Mouse (Mus musculus) liver, adult 2 months (tissue): Measurements from ENCODE around the gene Pcna.

ENCODE experiments used
- CTCF ChIP-seq: fragments of 200-500 bp; IDR thresholded peaks from 2 replicates; pipeline ENCODE4 v1.5.1; 2011; ENCODE audit warnings: low read depth, low read length, control low read depth
- POLR2A ChIP-seq: fragments of 200-500 bp; IDR thresholded peaks from 2 replicates; pipeline ENCODE4 v1.6.1; 2011; ENCODE audit warnings: low read length, control low read depth; ENCODE audit not compliant: insufficient read depth; ENCODE audit errors: extremely low read depth

DNA sequence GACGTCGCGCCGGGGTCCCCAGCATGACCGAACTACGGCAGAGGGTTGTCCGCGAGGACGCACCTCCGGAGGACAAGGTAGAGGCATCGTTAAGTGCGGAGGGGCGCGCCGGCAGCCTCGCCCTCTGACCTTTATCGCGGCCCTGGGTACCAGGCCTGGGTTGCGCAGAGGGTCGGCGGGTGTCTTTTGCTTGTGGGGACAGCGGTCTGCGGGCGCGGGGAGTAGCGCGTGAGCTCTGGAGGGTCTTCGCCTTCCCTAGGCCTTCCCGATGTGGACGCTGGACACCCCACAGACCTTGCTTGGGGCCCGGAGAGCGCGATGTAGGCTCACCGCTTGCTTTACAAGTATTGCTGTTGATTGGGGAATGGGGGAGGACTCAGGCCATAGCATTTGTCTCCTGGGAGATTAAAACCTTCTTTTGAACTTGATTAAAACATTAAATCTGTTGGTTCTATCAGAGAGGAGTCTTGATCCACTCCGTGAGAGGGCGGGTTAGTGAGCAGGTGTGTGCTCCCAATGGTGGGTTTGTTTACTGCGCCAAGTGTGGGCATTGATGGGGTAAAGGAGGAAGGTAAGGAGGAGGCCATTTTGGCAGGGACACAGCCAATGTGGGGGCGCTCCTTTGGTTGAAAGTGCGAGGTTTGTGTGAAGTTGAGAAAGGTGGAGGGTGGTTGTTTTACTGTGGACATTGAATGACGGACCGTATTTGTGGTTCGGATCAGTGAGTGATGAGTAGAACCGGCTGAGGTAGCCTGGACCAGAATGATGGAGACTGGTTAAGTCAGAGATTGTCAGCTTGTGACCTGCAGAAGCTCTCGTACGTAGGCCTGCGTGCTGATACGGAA lies 10.5 kb upstream of the Pcna start:
- no peak for TF ChIP-seq POLR2A
- no peak for TF ChIP-seq CTCF
